Mouse (Mus musculus): ENCODE data around the gene Bpi. TPM values are rescaled to one million over a fixed set of nuclear protein-coding genes. Genes with fewer than 3 reads are reported as not detected.
A peak's percentile ranks its signal among the peaks of the same experiment; 100 is the strongest.

Bpi gene
- total and polyA plus RNA-seq, 3 experiments, result 0.17 to 0.81 (median 0.51) TPM

- peaks cover 2% of the 10 kb centered on the region for H3K27me3 ChIP-seq (replicated peaks)
- no peaks in the 10 kb centered on the region for H3K9me3 ChIP-seq (replicated peaks; ENCODE audit: low read length)
- TF ChIP-seq MEF2A (IDR thresholded peaks at IDR 0.05; ENCODE audit: borderline replicate concordance, low read depth, low read length), result no peak
- no peak for TF ChIP-seq NELFE (IDR thresholded peaks at IDR 0.05; ENCODE audit: low read depth, low read length)
- no peak for TF ChIP-seq NRF1 (IDR thresholded peaks at IDR 0.05; ENCODE audit: low read depth, low read length)
- TF ChIP-seq GABPA (IDR thresholded peaks at IDR 0.05; ENCODE audit: insufficient replicate concordance, low read depth, low read length), result no peak
- TF ChIP-seq ZMIZ1 (IDR thresholded peaks at IDR 0.05; ENCODE audit: low read depth, low read length), result no peak
- no peak for TF ChIP-seq MXI1 (IDR thresholded peaks at IDR 0.05; ENCODE audit: low read depth, low read length)
- no peak for TF ChIP-seq CHD2 (IDR thresholded peaks at IDR 0.05; ENCODE audit: low read length)
- TF ChIP-seq UBTF (IDR thresholded peaks at IDR 0.05; ENCODE audit: low read depth, low read length), result no peak
- no peak for TF ChIP-seq MAFK (IDR thresholded peaks at IDR 0.05; ENCODE audit: insufficient replicate concordance, low read length)
- no peak for TF ChIP-seq TCF12 (IDR thresholded peaks at IDR 0.05; ENCODE audit: low read depth, low read length)
- no peak for TF ChIP-seq RAD21 (IDR thresholded peaks at IDR 0.05; ENCODE audit: low read depth, low read length)
- no peak for TF ChIP-seq BHLHE40 (IDR thresholded peaks at IDR 0.05; ENCODE audit: low read depth, low read length)
- H3K27ac ChIP-seq (ENCODE audit: insufficient read depth, low read depth), result no peak overlapping the region
- dilution Hi-C loops (cut with MboI; ENCODE audit: extremely low pct_ligation_motif_present, extremely low pct_unique_long_range_greater_than_20kb, low sequenced_read_pairs) (no loop called here), in situ Hi-C loops (cut with MboI; ENCODE audit: low pct_ligation_motif_present, low pct_unique_long_range_greater_than_20kb, low sequenced_read_pairs) (no loop called here)
- no peaks in the 10 kb centered on the region for H3K79me2 ChIP-seq (replicated peaks; ENCODE audit: control insufficient read depth, extremely low read depth, insufficient read depth, poor library complexity, severe bottlenecking)
- H3K4me3 ChIP-seq (replicated peaks in 1 of 3; ENCODE audit: low read depth in 2 of 3, low read length in 2 of 3, poor library complexity in 1 of 3), result no peak overlapping the region
- H3K4me1 ChIP-seq (ENCODE audit: control insufficient read depth in 1 of 2, insufficient read depth in 2 of 2), result peaks cover 0 to 24% of the 10 kb centered on the region in 2 experiments; a peak in 2 of 4 replicates
- H3K36me3 ChIP-seq (replicated peaks in 1 of 2; ENCODE audit: control insufficient read depth in 1 of 2, insufficient read depth in 1 of 2, low read length in 1 of 2), result no peaks in the 10 kb centered on the region
- DNase-seq (ENCODE audit: extremely low read depth), result no peak
- no peak overlapping the region for H3K4me2 ChIP-seq (ENCODE audit: insufficient read depth, low read depth, poor library complexity, severe bottlenecking)
- no peak overlapping the region for H3K9ac ChIP-seq (ENCODE audit: insufficient read depth, low read depth)
Measured at GRCm38 (mm10) chr2:158276451-158276850, 18.6 kb downstream of the Bpi start.

- TF ChIP-seq ZKSCAN1 (IDR thresholded peaks at IDR 0.05; ENCODE audit: borderline replicate concordance, low read depth, low read length) (no peak), USF1 (IDR thresholded peaks at IDR 0.05; ENCODE audit: low read depth, low read length) (peak; percentile 30; the same call in 1 of the 2 replicates), BHLHE40 (IDR thresholded peaks at IDR 0.05; ENCODE audit: low read depth, low read length) (peak; percentile 57)
- no peak overlapping the region for H3K9ac ChIP-seq (ENCODE audit: insufficient read depth, low read depth)
- no peaks in the 10 kb centered on the region for H3K79me2 ChIP-seq (replicated peaks; ENCODE audit: control insufficient read depth, extremely low read depth, insufficient read depth, poor library complexity, severe bottlenecking)
- no peak overlapping the region for H3K27ac ChIP-seq (ENCODE audit: insufficient read depth, low read depth)
- in situ Hi-C loops (cut with MboI; ENCODE audit: low pct_ligation_motif_present, low pct_unique_long_range_greater_than_20kb, low sequenced_read_pairs), result no loop called here
- no peak overlapping the region for H3K4me3 ChIP-seq (replicated peaks in 1 of 3; ENCODE audit: low read depth in 2 of 3, low read length in 2 of 3, poor library complexity in 1 of 3)
- dilution Hi-C loops (cut with MboI; ENCODE audit: extremely low pct_ligation_motif_present, extremely low pct_unique_long_range_greater_than_20kb, low sequenced_read_pairs), result no loop called here
- no peaks in the 10 kb centered on the region for H3K9me3 ChIP-seq (replicated peaks; ENCODE audit: low read length)
- no peak for DNase-seq (ENCODE audit: extremely low read depth)
- H3K4me1 ChIP-seq (ENCODE audit: control insufficient read depth in 1 of 2, insufficient read depth in 2 of 2), result peaks cover 2 to 28% of the 10 kb centered on the region in 2 experiments; a peak in 3 of 4 replicates
- peaks cover 5% of the 10 kb centered on the region for H3K27me3 ChIP-seq (replicated peaks)
- H3K36me3 ChIP-seq (replicated peaks in 1 of 2; ENCODE audit: control insufficient read depth in 1 of 2, insufficient read depth in 1 of 2, low read length in 1 of 2), result no peaks in the 10 kb centered on the region
- no peak overlapping the region for H3K4me2 ChIP-seq (ENCODE audit: insufficient read depth, low read depth, poor library complexity, severe bottlenecking)
Measured at GRCm38 (mm10) chr2:158276878-158277277, 19.0 kb downstream of the Bpi start.

All from CH12.LX (cell line).